Mouse (Mus musculus): ENCODE measurements around the gene Gramd2.

- no peak for TF ChIP-seq CTCF (IDR thresholded peaks at IDR 0.05; ENCODE audit: low read depth, low read length)
- TF ChIP-seq POLR2A (IDR thresholded peaks at IDR 0.05; ENCODE audit: borderline replicate concordance, low read depth, low read length), result no peak
Observed at GRCm38 (mm10) chr9:59725515-59725914, 45.6 kb downstream of the Gramd2 start.
